Mouse (Mus musculus) layer of hippocampus, adult 9-11 months (tissue): ENCODE data around the gene Toe1.
A peak's percentile ranks its signal among the peaks of the same experiment; 100 is the strongest.

Experiments used
- DNase-seq: peaks from one replicate; pipeline ENCODE4 v3.0.0; 2022

Gene Toe1

GRCm38 (mm10) chr4:116788956-116789355 is 18.5 kb downstream of the Toe1 start:
- peak; percentile 85 for DNase-seq

- no peak for DNase-seq
Observed at GRCm38 (mm10) chr4:116787985-116788760, 19.3 kb downstream of the Toe1 start.

DNA sequence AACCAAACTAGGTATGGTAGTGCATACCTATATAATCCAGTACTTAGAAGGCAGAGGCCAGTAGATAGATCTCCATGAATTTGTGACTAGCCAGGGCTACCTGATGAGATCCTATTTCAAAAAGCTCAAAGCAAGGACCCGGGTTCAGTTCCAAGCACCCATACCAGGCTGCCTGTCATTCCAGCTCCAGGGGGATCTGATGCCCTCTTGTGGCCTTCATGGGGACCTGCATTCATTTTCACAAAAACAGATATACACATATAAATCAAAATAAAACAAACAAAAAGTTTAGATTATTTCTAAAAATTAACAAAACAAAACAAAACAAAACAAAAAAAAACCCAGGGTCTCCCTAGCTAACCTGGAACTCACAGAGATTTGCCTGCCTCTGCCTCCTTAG is 20.9 kb downstream of the Toe1 start:
- no peak for DNase-seq

- DNase-seq = peak; percentile 49
Observed at GRCm38 (mm10) chr4:116782171-116782570, 25.3 kb downstream of the Toe1 start.

DNA sequence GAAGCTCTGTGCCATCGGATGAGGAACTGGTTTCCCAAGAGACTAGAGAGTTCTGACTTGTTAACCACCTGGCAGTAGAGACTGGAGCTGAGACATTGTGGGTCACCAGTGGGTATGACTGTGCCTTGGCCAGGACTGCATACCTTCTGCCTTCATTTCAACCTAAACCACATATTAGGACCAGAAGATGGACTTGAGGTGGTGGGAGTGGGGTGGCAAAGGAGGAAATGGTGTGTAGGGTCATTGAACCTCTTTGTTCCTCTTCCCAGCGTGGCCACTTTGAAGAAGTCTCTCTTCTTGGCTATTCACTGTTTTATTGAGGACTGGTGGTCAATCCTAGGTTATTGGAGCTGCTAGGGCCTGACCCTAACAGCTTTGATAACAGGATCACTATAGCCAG is 26.1 kb downstream of the Toe1 start:
- no peak for DNase-seq

- DNase-seq = no peak
Observed at GRCm38 (mm10) chr4:116780541-116780940, 26.9 kb downstream of the Toe1 start.

GRCm38 (mm10) chr4:116777079-116777478 is 30.4 kb downstream of the Toe1 start:
- DNase-seq = no peak

GRCm38 (mm10) chr4:116776391-116776790 is 31.0 kb downstream of the Toe1 start:
- DNase-seq = no peak

- no peak for DNase-seq
Observed at GRCm38 (mm10) chr4:116769060-116769459, 38.4 kb downstream of the Toe1 start.

GRCm38 (mm10) chr4:116768510-116768909 is 38.9 kb downstream of the Toe1 start:
- DNase-seq = no peak

DNA sequence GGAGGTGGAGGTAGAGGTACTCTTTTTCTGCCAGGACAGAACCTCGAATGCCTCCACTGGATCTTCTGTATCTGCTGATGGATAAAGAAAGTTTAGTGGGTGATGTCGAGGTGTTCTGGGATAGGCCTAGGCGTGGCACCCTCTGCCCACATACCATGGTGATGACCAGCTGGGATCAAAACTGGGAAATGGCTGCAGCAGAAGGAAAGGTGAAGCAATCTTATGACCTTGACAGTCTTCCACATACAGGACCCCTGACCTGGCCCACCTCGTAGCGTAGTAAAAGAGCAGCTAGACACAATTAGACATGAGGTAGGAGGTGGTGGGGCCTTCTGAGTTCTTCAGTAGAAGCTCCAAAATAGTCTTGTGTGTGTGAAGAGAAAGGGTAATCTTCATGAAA is 43.4 kb downstream of the Toe1 start:
- no peak for DNase-seq

GRCm38 (mm10) chr4:116761914-116762313 is 45.5 kb downstream of the Toe1 start:
- no peak for DNase-seq

DNA sequence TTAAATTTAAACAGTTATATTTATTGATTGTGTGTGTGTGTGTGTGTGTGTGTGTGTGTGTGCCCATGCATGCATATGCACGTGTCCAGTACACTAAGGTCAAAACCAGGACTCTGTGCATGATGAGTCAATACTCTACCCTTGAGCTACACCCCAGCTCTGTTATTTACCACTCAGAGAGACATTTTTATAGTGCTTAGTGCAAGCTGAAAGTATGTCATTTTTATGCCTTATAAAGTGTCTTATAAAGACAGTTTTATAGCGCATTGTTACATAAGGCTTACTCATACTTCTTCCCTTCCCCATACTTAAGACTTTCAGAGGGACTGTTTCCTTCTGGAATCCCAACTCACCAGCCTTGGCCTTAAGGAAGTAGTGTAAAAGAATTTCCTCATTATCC is 57.7 kb downstream of the Toe1 start:
- DNase-seq = no peak
